Comparison of ENCODE assay signal across 13 mouse cellular contexts in genomic region chr6:120114271-120114670, GRCm38 (mm10). TPM values are rescaled to one million over a fixed set of nuclear protein-coding genes. Genes with fewer than 3 reads are reported as not detected.
A peak's percentile ranks its signal among the peaks of the same experiment; 100 is the strongest.
DNase-seq lines count a peak whose midpoint lies in the region; ATAC-seq and TF ChIP-seq lines count a peak whose summit lies in the region.
"Had no signal": no experiment of that assay in that cellular context is flagged by ENCODE, and none has a peak within 500 bp of the region (broad histone marks: within the 10 kb centered on the region; RNA-seq: fewer than 3 reads in every experiment).

No protein-coding gene starts in this region.

- no peak for DNase-seq in heart, adult 8-10 months (ENCODE audit: low spot score)
- DNase-seq in lung, postnatal 0 days (ENCODE audit: low spot score): no peak
- DNase-seq in lung, postnatal 10 days: no peak
- DNase-seq in cerebellum, adult 2 months: no peak
- DNase-seq: cerebellum, adult 9-10 months had no signal

- TF ChIP-seq POLR2A in embryonic fibroblast, embryonic 13.5 days (IDR thresholded peaks at IDR 0.05; ENCODE audit: low read depth, low read length): no peak
- TF ChIP-seq POLR2A in cerebellum, adult 2 months (IDR thresholded peaks at IDR 0.05; ENCODE audit: borderline replicate concordance, insufficient read depth, low read length): no peak

- TF ChIP-seq CTCF in lung, postnatal 0 days (IDR thresholded peaks at IDR 0.05): no peak
- no peak for TF ChIP-seq CTCF in embryonic fibroblast, embryonic 13.5 days (IDR thresholded peaks at IDR 0.05; ENCODE audit: borderline replicate concordance, insufficient read depth, low read length)
- no peak for TF ChIP-seq CTCF in cerebellum, adult 2 months (IDR thresholded peaks at IDR 0.05; ENCODE audit: borderline replicate concordance, insufficient read depth, low read depth, low read length)

- no peaks in the 10 kb centered on the region for H3K27me3 ChIP-seq in heart, embryonic 15.5 days
- no peaks in the 10 kb centered on the region for H3K27me3 ChIP-seq in lung, postnatal 0 days (replicated peaks; ENCODE audit: insufficient read depth, low read length)
- H3K27me3 ChIP-seq in stomach, embryonic 15.5 days (replicated peaks): no peaks in the 10 kb centered on the region
- H3K27me3 ChIP-seq in cerebellum, adult 2 months (ENCODE audit: control insufficient read depth, insufficient read depth, low read length): no peaks in the 10 kb centered on the region
- H3K27me3 ChIP-seq: hindbrain, embryonic 13.5 days had no signal

- H3K27ac ChIP-seq in heart, embryonic 15.5 days: peak overlapping the region; percentile 88
- H3K27ac ChIP-seq in lung, postnatal 0 days (ENCODE audit: low read length): peak overlapping the region; percentile 74
- H3K27ac ChIP-seq in embryonic fibroblast, embryonic 13.5 days (ENCODE audit: insufficient read depth, low read length): peak overlapping the region; percentile 69
- H3K27ac ChIP-seq in stomach, embryonic 15.5 days: peak overlapping the region; percentile 71
- no peak overlapping the region; the same call in 1 of the 2 replicates for H3K27ac ChIP-seq in cerebellum, adult 2 months (ENCODE audit: insufficient read depth, low read length)
- H3K27ac ChIP-seq: hindbrain, embryonic 13.5 days had no signal

- peak overlapping the region; percentile 38 for H3K4me2 ChIP-seq in heart, embryonic 15.5 days
- H3K4me2 ChIP-seq in lung, postnatal 0 days (replicated peaks; ENCODE audit: low read depth, low read length): peak overlapping the region; percentile 5; the same call in 1 of the 2 replicates
- no peak overlapping the region for H3K4me2 ChIP-seq in stomach, embryonic 15.5 days
- H3K4me2 ChIP-seq: hindbrain, embryonic 13.5 days had no signal

- H3K4me1 ChIP-seq in heart, embryonic 15.5 days (replicated peaks): peaks cover 45% of the 10 kb centered on the region
- peaks cover 12% of the 10 kb centered on the region for H3K4me1 ChIP-seq in lung, postnatal 0 days (ENCODE audit: insufficient read depth, low read depth, low read length)
- H3K4me1 ChIP-seq in embryonic fibroblast, embryonic 13.5 days (ENCODE audit: control insufficient read depth, insufficient read depth, low read length): peaks cover 21% of the 10 kb centered on the region
- H3K4me1 ChIP-seq in stomach, embryonic 15.5 days: 0 out of 2 replicates have a peak, but pooled peaks cover 5% of the 10 kb centered on the region
- peaks cover 1% of the 10 kb centered on the region; the same call in 1 of the 2 replicates for H3K4me1 ChIP-seq in cerebellum, adult 2 months (ENCODE audit: control insufficient read depth, insufficient read depth, low read length)

- no peaks in the 10 kb centered on the region for H3K36me3 ChIP-seq in heart, embryonic 15.5 days
- no peaks in the 10 kb centered on the region for H3K36me3 ChIP-seq in lung, postnatal 0 days (ENCODE audit: insufficient read depth, low read length)
- no peaks in the 10 kb centered on the region for H3K36me3 ChIP-seq in stomach, embryonic 15.5 days
- H3K36me3 ChIP-seq: hindbrain, embryonic 13.5 days had no signal

- H3K9me3 ChIP-seq in heart, embryonic 15.5 days (replicated peaks): no peaks in the 10 kb centered on the region
- H3K9me3 ChIP-seq in lung, postnatal 0 days (ENCODE audit: low read length): no peaks in the 10 kb centered on the region
- no peaks in the 10 kb centered on the region for H3K9me3 ChIP-seq in stomach, embryonic 15.5 days
- H3K9me3 ChIP-seq: hindbrain, embryonic 13.5 days had no signal

- 75% methylated on average over 1 of the region's 1 CpGs for WGBS in heart, embryonic 15.5 days
- 78% methylated on average over 1 of the region's 1 CpGs for WGBS in lung, postnatal 0 days
- WGBS in stomach, embryonic 15.5 days: 100% methylated on average over 1 of the region's 1 CpGs
- WGBS in cerebellum, adult 2 months: 71% methylated on average over 1 of the region's 1 CpGs

- TF ChIP-seq EP300 in lung, postnatal 0 days (IDR thresholded peaks at IDR 0.05): no peak

- no peak overlapping the region for H3K4me3 ChIP-seq in heart, embryonic 15.5 days
- H3K4me3 ChIP-seq in lung, postnatal 0 days (ENCODE audit: low read depth, low read length): no peak overlapping the region
- no peak overlapping the region for H3K4me3 ChIP-seq in embryonic fibroblast, embryonic 13.5 days (ENCODE audit: insufficient read depth, low read length)
- H3K4me3 ChIP-seq in stomach, embryonic 15.5 days (replicated peaks): no peak overlapping the region
- no peak overlapping the region for H3K4me3 ChIP-seq in cerebellum, adult 2 months (replicated peaks; ENCODE audit: insufficient read depth, low read depth, low read length)
- H3K4me3 ChIP-seq: hindbrain, embryonic 13.5 days had no signal

- peak overlapping the region; percentile 25; the same call in 1 of the 2 replicates for H3K9ac ChIP-seq in heart, embryonic 15.5 days
- H3K9ac ChIP-seq in lung, postnatal 0 days (replicated peaks; ENCODE audit: low read depth): no peak overlapping the region
- no peak overlapping the region for H3K9ac ChIP-seq in stomach, embryonic 15.5 days
- H3K9ac ChIP-seq: hindbrain, embryonic 13.5 days had no signal

- ATAC-seq in heart, embryonic 15.5 days (replicated peaks; ENCODE audit: insufficient number of reproducible peaks, insufficient read depth, low FRiP score, low read depth): no peak
- no peak for ATAC-seq in lung, postnatal 0 days
- ATAC-seq in stomach, embryonic 15.5 days (ENCODE audit: insufficient read depth, low FRiP score, low read depth): no peak
- no peak for ATAC-seq in monocyte, adult 5-6 weeks (replicated peaks; ENCODE audit: insufficient number of reproducible peaks, low FRiP score, low TSS enrichment, poor library complexity, severe bottlenecking)

RNA-seq across cellular contexts. Expression of gene Ninj2, which starts 21.1 kb away (rescaled TPM):
- 0.15 TPM in 1 of 2 replicates, not detected in the other for polyA plus RNA-seq in heart, embryonic 15.5 days (2015; fragmentation: Nextera tagmentation; extraction: Ambion mirVana)
- total RNA-seq in heart, adult 8-10 months (2022): not detected
- polyA plus RNA-seq in lung, postnatal 0 days (2015; fragmentation: Nextera tagmentation; extraction: Ambion mirVana): 0.23 and 0.44 TPM in 2 replicates
- not detected in 2 replicates for polyA plus RNA-seq in embryonic fibroblast, embryonic 13.5 days (2011; ENCODE audit: insufficient read length, low read depth, missing spikeins)
- polyA plus RNA-seq in stomach, embryonic 15.5 days (2015; fragmentation: Nextera tagmentation; extraction: Ambion mirVana): 0.22 TPM in 1 of 2 replicates, not detected in the other
- polyA plus RNA-seq in cerebellum, adult 2 months (2012; rRNA removed): 9.7 and 11.7 TPM in 2 replicates
- total RNA-seq in monocyte, adult 5-6 weeks (2017): 1.4 TPM in 1 of 3 replicates, not detected in the others
- total RNA-seq: adrenal gland, postnatal 4 days; left cerebral cortex, postnatal 4 days; megakaryocyte, adult 5-6 weeks had no signal
- polyA plus RNA-seq: hindbrain, embryonic 13.5 days had no signal
